Mouse (Mus musculus): ENCODE measurements around the gene Gm21060.
"Not testable (repeated sequence)": the region's sequence is repeated elsewhere in the genome, so short reads cannot be mapped to it uniquely, and the experiment has no call there.

Gm21060 gene

DNA sequence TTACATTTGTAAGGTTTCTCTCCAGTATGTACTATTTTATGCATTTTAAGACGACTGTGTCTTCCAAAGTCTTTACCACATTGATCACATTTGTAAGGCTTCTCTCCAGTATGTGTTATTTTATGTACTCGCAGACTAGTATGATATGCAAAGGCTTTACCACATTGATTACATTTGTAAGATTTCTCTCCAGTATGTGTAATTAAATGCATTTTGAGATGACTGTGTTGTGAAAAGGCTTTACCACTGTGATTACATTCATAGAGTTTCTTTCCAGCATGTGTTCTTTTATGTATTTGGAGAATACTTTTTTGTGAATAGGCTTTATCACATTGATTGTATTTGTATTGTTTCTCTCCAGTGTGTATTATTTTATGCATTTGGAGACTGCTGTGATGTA lies at the start of gene Gm21060:
Gene Gm21060 (minus strand): TSS at position 101 of the 400 bp plus-strand sequence.
- no peak for DNase-seq

DNA sequence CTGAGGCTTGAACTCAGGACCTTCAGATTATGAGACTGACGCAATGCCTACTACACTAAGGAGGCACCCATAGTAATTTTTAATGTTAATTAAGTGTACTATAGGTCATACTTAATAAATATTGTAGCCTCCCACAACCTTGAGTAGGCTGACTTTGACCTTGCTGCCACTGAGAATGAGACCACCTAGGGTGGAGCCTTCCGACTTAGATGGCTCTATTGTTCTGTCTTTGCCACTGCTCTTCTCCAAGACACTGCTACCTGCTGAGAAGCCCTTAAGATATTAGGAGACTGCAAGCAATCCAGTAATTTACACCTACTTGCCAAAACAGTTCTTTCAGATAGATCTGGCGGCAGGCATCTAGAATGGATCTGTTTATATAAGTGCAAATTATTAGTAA lies 24.0 kb upstream of the Gm21060 start:
- not testable (repeated sequence) for DNase-seq

GRCm38 (mm10) chr19:61313185-61313584 lies 16.3 kb upstream of the Gm21060 start:
- not testable (repeated sequence) for DNase-seq

- not testable (repeated sequence) for DNase-seq
Measured at GRCm38 (mm10) chr19:61312400-61312799, 15.5 kb upstream of the Gm21060 start.

DNA sequence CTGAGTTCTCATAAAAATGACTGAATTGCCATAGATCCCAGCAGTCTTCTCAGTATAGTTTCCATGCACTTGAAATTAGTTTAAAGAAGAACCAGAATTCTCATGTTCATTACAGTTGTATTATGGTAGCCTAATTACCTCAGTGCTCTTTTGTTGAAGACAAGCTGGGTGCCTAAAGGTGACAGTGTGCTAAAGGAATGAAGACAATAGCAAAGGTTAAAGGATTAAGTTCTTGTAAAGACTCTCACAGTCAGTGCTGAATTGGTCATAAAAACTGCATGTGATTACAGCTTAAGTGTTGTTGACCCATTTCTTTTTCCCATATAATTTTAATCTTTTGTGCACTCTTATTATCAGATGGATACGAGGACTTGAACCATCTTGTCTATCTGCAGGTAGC lies 11.2 kb upstream of the Gm21060 start:
- DNase-seq = not testable (repeated sequence)

GRCm38 (mm10) chr19:61285033-61285432 lies 11.8 kb downstream of the Gm21060 start:
- DNase-seq = not testable (repeated sequence)

- DNase-seq = no peak
Measured at GRCm38 (mm10) chr19:61283581-61283980, 13.3 kb downstream of the Gm21060 start.

GRCm38 (mm10) chr19:61275446-61275845 lies 21.4 kb downstream of the Gm21060 start:
- DNase-seq = no peak

DNA sequence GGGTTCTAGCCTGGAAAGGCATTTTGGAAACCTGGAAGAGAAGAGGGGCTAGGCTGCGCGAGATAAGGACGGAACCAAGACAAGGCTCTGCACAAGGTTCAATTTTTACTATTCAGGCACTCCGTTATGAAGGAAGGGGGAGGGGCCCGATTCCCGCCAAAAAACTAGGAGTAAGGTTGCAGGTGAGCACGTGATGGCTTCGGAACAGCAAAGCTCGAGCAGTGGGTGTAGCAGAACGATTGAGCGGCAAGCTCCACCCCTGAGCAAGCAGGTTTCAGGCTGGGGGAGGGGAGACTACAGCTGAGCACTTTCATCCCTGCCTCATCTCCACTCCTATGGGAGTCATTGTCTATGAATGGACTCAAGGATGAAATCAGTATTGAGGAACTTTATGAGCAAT lies 27.7 kb downstream of the Gm21060 start:
- not testable (repeated sequence) for DNase-seq

DNA sequence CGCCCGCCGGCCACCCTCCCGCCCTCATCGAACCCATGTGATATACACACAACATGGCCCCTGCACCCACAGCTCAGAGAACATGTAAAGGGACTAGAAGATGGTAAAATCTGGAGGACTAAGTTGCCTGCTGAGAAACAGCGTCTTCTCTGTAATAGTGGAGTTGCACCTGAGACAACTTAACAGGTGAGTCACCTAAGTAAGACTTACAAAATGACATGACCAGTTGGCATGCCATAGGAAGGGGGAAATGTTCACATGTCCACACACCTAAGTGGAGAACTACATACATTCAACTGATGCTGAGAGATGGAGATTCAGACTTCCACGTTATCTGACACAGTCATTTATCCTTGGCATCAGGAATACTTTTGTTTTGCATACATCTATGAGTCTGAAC lies 29.7 kb downstream of the Gm21060 start:
- DNase-seq = no peak

GRCm38 (mm10) chr19:61266651-61267050 lies 30.2 kb downstream of the Gm21060 start:
- DNase-seq = peak; percentile 11

DNA sequence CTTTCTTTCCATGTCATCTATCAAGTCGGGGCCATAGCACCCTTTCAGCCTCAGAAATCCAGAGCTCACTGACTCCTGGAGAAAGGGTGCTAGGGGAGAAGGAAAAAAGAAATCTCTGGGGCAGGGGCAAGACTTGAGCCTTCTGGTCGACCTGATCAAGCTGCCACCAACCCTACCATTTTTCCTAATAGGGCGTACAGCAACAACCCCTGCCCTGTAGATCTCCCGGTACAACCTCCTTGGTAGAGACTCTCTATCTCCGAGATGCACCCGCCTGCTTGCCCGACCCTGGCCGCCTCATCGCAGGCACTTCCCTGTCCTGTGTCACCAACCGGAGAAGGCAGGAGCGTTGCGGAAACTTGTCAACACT lies 30.6 kb downstream of the Gm21060 start:
- DNase-seq = peak; percentile 14

- peak; percentile 79 for DNase-seq
Measured at GRCm38 (mm10) chr19:61265349-61266245, 31.3 kb downstream of the Gm21060 start.

- DNase-seq = no peak
Measured at GRCm38 (mm10) chr19:61264933-61265332, 31.9 kb downstream of the Gm21060 start.

- DNase-seq = no peak
Measured at GRCm38 (mm10) chr19:61264227-61264626, 32.6 kb downstream of the Gm21060 start.

DNA sequence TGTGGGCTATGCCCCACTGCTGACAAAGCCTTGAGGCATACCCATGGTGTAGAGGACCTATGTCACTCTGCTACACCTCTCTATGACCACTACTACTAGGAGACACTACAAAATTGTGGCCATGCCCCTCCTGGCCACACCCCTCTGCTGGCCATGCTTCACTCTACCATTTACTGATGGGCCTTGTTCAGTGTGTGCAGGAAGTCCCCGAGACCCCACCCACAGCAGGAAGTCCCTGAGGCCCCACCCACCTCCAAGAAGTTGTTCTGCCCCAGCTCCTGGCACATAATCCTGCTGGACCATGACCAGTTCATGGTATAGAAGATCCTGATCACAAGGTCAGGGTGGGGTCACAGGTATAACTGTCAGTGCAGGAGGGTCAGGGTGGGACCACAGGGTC lies 35.6 kb downstream of the Gm21060 start:
- no peak for DNase-seq

- DNase-seq = no peak
Measured at GRCm38 (mm10) chr19:61257733-61258132, 39.1 kb downstream of the Gm21060 start.

DNA sequence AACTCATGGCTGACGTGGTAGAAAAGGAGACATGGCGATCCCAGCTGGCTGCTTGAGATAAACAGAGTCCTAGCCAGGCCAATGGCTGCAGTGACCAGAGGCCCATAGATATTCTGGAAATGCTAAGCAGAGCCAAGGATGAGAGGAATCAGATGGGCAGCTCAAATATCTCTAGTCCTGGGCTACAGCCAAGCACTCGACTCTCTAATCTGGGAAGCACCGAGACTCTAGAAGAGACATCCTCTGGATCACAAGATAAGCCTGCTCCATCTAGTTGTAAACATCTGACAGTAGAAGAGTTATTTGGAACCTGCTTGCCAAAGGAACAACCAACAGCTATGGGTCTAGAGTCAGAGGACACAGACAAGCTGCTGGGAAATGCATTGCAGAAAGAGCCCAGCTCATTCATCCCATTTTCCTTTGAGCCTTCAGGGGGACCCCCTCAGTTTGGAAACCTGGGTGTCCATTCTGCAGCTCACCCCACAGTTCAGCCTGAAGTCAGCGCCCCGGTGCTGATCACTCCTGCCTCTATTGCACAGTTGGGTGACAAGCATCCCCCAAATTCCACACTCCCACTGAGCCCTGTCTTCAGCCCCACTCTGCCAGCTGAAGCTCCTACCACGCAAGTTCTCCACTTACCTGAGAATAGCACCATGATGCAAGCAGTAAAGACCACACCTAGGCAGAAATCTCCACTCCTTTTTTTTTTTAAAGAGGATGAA lies 40.5 kb downstream of the Gm21060 start:
- no peak for DNase-seq

DNA sequence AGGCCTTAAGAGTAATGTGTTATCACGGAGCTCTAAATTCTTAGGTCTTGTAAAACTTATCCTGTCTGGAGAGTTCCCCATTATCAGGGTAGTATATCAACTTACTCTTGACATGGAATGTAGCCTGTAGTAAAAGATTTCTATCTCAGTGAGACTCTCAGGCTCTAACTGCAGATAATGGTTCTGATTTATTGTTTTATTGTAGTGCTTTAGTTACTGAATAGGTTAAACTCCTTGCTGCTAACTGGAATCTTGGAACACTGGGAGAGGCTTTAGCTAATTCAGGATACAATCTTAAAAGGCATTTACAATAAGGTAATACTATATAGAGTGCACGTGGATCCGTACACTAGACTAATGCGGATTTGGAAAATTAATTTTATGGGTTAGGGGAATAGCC lies 49.5 kb downstream of the Gm21060 start:
- not testable (repeated sequence) for DNase-seq

All from right cerebral cortex, postnatal 14 days (tissue).